Mouse (Mus musculus) kidney, adult 10 weeks (tissue): ENCODE measurements around the gene Trim38. TPM values are rescaled to one million over a fixed set of nuclear protein-coding genes. Genes with fewer than 3 reads are reported as not detected.

Experiments
- polyA plus RNA-seq: library from polyadenylated mRNA; stranded (reverse); fragments of 350-450 nt; fragmentation: Illumina TruSeq; extraction: RNeasy Lipid Tissue Mini Kit (QIAGEN cat#74804); gene quantifications from one replicate; pipeline ENCODE4 v1.2.3, GENCODE M21; 2014; ENCODE audit warnings: low read depth, low replicate concordance

Trim38 gene
- polyA plus RNA-seq, result not detected

DNA sequence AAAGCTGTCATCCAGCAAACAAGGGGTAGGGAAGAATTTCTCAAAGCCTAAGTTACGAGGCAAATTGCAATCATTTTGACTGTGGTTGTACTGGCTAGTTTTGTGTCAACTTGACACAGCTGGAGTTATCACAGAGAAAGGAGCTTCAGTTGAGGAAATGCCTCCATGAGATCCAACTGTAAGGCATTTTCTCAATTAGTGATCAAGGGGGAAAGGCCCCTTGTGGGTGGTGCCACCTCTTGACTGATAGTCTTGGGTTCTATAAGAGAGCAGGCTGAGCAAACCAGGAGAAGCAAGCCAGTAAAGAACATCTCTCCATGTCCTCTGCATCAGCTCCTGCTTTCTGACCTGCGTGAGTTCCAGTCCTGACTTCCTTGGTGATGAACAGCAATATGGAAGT, at the start of gene Trim38:
TSS of gene Trim38 (plus strand) at position 301 of the 400 bp plus-strand sequence.

DNA sequence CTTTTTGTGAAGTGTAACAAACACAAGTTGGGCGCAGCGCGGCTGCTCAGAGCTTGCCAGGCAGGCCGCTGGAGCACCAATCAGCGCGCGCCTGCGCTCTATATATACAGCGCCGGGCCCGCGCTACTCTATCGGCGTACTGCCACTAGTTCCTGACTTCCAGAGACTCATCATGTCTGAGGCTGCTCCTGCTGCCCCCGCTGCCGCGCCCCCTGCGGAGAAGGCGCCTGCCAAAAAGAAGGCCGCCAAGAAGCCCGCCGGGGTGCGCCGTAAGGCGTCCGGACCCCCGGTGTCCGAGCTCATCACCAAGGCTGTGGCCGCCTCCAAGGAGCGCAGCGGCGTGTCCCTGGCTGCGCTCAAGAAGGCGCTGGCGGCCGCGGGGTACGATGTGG, 31.0 kb upstream of the Trim38 start, which contains the start of gene Hist1h1c:
TSS of gene Hist1h1c (plus strand) at position 132 of the 392 bp plus-strand sequence.

DNA sequence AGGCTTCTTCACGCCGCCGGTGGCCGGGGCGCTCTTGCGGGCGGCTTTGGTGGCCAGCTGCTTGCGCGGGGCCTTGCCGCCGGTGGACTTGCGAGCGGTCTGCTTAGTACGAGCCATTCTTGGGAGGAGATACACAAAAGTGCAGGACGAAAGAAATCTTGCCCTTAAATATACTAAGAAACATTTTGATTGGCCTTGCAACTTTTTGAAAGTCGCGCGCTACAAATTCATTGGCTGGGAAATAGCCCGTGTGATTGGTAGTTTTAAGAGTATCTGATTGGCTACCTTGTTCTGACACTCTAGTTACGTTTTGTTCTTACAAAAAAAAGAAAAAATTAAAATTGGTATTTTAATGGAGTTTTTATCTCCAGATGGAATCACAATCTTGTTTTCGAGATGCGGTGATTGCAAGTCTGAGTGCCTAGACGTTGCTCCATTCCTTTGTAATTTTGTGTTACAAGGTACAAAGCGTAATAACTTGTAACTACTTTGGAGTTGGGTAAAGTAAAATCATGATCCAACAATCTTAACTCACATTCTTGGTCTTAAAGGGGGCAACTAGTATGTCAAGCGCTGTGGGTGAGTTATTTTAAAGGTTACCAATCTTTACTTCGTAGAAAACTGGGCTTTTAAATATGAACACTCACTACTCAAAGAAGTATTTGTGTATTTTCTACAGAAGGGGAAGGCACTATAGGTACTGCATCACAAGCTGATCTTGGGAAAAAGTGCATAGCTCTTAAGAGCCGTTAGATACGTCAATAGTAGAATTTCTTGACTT, 24.1 kb upstream of the Trim38 start, which contains the start of gene Hist1h3c:
TSS of gene Hist1h3c (minus strand) at position 222 of the 781 bp plus-strand sequence.

DNA sequence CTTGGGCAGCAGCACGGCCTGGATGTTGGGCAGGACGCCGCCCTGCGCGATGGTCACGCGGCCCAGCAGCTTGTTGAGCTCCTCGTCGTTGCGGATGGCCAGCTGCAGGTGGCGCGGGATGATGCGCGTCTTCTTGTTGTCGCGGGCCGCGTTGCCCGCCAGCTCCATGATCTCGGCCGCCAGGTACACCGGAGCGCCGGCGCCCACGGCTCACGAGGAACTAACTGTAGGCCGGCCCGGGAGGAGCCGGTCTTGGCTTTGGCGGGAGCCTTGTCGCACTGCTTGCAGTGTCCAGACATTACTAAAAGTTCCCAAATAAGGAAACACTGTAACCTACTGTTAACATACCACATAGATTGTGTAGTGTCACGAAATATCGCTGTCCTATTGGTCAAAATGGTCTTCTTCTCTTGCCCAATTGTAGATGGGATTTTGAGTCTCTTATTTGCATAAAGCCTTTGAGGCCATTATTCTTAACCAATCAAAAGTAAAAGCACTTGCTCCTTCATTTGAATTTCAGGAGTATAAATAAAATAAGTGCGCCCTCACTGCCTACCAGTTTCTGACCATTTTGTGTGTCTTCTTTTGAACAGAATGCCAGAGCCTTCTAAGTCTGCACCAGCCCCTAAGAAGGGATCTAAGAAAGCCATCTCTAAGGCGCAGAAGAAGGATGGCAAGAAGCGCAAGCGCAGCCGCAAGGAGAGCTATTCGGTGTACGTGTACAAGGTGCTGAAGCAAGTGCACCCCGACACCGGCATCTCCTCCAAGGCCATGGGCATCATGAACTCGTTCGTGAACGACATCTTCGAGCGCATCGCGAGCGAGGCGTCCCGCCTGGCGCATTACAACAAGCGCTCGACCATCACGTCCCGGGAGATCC, 23.3 kb upstream of the Trim38 start, which contains the start of gene Hist1h2bb:
TSS of gene Hist1h2bb (plus strand) at position 534 of the 880 bp plus-strand sequence.

DNA sequence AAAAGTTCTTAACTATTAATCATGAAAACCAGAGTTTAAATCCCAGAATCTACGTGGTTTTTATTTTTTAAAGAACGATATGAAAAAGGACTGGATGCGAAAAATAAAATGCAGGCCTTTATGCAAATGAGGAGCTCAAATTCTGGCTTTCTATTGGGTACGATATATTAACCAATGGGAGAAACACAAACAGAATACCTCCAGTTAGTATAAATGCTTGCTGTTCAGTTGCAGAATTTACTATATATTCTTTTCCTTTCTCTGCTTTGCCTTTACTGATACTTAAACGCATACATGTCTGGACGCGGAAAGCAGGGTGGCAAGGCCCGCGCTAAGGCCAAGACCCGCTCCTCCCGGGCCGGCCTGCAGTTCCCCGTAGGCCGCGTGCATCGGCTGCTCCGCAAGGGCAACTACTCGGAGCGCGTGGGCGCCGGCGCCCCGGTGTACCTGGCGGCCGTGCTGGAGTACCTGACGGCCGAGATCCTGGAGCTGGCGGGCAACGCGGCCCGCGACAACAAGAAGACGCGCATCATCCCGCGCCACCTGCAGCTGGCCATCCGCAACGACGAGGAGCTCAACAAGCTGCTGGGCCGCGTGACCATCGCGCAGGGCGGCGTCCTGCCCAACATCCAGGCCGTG, 18.8 kb upstream of the Trim38 start, which contains the start of gene Hist1h2ab:
TSS of gene Hist1h2ab (plus strand) at position 288 of the 639 bp plus-strand sequence.

DNA sequence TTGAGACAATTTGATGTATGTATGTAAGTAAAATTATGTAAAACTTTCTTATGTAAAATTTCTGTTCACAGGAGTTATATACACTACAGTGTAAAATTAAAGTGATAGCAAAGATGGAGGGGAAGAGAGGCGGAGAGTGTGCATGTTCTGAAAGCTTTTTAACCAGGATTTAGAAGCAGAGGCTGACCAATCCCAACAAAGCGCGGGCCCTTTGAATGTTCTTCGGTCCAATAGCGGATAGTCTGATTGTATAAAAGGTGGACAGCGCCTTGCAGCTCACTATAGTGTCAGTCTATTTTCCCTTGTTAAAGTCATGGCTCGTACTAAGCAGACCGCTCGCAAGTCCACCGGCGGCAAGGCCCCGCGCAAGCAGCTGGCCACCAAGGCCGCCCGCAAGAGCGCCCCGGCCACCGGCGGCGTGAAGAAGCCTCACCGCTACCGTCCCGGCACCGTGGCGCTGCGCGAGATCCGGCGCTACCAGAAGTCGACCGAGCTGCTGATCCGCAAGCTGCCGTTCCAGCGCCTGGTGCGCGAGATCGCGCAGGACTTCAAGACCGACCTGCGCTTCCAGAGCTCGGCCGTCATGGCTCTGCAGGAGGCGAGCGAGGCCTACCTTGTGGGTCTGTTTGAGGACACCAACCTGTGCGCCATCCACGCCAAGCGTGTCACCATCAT, 17.5 kb upstream of the Trim38 start, which contains the start of gene Hist1h3b:
TSS of gene Hist1h3b (plus strand) at position 201 of the 675 bp plus-strand sequence.

DNA sequence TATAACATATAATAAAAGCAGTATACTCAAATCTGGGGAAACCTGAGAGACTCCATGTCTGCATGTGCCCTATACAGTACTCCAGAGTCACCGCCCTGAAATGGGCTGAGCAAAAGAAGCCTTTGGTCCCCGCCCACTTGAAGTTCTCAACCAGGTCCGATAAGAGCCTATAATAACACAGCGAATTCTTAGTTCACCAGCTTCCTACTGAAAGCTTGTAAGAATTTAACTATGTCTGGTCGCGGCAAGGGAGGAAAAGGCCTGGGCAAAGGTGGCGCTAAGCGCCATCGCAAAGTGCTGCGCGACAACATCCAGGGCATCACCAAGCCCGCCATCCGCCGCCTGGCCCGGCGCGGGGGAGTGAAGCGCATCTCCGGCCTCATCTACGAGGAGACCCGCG, 12.9 kb upstream of the Trim38 start, which contains the start of gene Hist1h4b:
TSS of gene Hist1h4b (plus strand) at position 224 of the 400 bp plus-strand sequence.

DNA sequence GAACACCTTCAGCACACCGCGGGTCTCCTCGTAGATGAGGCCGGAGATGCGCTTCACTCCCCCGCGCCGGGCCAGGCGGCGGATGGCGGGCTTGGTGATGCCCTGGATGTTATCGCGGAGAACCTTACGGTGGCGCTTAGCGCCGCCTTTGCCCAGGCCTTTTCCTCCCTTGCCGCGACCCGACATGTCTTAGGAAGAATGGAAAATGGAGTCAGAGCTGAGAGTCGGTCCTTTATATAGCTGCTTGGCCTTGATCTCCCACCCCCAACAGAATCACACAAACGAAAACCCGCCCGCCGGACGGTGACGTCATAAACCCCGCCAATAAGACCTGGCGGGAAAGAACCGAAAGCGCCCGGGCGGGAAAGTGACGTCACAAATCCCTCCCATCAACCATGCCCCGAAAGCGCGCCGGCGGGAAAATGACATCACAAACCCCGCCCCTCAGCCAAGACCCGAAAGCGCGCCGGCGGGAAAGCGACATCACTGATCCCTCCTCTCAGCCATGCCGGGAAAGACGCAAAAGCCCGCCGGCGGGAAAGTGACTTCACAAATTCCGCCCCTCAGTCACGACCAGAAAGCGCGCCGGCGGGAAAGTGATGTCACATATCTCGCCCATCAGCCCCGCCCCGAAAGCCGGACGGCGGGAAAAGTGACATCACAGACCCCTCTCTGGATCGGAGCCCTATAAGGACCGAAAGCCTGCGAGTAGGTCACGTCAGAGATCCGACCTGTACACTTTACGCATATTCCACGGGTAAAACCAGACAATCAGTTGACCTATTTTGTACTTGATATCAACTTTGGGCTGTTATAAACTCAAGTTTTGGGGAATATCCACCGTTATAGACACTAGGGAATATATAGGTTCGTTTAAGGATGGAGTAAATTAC, 8.5 kb upstream of the Trim38 start, which contains the start of gene Hist1h4a:
TSS of gene Hist1h4a (minus strand) at position 259 of the 893 bp plus-strand sequence.

DNA sequence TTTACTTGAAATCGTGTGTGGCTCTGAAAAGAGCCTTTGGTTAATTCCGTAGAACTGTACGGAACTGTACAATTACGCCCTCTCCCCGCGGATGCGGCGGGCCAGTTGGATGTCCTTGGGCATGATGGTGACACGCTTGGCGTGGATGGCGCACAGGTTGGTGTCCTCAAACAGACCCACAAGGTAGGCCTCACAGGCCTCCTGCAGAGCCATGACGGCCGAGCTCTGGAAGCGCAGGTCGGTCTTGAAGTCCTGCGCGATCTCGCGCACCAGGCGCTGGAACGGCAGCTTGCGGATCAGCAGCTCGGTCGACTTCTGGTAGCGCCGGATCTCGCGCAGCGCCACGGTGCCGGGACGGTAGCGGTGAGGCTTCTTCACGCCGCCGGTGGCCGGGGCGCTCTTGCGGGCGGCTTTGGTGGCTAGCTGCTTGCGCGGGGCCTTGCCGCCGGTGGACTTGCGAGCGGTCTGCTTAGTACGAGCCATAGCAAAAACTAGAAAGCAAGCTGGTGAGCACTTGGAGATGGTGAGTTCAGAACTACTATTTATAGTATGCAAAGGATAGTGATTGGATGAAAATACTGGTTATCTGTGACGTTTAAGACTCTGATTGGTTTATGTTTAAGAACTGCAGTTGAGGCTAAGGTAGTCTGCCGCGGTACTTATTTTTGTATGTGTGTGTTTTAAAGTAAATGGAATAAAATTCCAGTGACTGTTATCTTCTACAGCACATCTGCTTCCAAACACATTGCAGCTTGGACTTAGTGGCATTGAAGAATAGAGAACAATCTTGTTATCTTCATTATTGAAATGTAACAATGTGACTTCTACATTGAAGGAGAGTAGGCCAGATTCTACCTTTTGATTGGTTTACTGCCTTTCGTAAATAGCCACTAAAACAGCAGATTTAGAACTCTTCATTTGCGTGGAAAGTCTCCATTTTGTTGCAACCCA, 7.6 kb upstream of the Trim38 start, which contains the start of gene Hist1h3a:
TSS of gene Hist1h3a (minus strand) at position 516 of the 951 bp plus-strand sequence.

DNA sequence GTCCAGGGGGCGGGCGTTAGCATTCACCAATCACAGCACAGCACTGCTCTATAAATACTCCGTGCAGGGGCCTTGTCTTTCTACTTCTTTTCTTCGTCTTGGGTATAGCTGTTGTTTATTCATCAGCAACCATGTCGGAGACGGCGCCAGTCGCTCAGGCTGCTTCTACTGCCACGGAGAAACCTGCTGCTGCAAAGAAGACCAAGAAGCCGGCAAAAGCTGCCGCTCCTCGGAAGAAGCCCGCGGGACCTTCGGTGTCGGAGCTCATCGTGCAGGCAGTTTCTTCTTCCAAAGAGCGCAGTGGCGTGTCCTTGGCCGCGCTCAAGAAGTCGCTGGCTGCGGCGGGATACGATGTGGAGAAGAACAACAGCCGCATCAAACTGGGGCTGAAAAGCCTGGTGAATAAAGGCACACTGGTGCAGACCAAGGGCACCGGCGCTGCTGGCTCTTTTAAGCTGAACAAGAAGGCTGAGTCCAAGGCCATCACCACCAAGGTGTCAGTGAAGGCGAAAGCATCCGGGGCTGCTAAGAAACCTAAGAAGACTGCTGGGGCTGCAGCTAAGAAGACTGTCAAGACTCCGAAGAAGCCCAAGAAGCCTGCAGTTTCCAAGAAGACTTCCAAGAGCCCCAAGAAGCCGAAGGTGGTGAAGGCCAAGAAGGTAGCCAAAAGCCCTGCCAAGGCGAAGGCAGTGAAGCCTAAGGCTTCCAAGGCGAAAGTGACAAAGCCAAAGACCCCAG, 6.0 kb upstream of the Trim38 start, which contains the start of gene Hist1h1a:
TSS of gene Hist1h1a (plus strand) at position 81 of the 738 bp plus-strand sequence.

DNA sequence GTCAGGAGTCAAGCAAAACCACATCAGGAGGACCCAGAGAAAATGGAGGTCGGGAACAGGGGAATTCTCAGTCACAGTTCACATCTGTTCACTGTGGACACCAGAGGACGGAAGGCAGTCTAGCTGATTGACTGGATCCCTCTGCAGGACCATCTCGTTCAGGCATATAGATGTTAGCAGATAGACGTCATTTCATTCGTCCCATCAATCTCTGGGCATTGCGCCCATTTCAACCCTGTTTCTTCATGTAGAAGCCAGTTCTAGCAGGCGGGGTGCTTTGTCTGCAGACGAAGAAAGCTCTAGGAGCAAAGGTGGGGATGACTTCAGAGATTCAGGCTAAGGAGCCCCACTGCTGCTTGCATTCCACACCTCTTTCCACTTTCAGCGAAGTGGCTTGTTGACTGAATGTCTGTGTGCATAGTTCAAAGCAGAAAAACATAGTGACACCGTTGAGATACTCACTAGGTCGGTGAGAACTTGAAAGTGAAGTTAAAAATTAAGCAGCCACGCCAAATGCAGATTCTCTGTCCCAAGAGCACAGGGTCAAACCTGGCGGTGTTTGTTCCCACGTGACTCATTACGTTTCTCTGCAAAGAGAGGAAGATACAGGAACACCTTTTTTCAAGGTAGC, 36.8 kb downstream of the Trim38 start, which contains the start of gene Slc17a2:
TSS of gene Slc17a2 (plus strand) at position 572 of the 631 bp plus-strand sequence.

DNA sequence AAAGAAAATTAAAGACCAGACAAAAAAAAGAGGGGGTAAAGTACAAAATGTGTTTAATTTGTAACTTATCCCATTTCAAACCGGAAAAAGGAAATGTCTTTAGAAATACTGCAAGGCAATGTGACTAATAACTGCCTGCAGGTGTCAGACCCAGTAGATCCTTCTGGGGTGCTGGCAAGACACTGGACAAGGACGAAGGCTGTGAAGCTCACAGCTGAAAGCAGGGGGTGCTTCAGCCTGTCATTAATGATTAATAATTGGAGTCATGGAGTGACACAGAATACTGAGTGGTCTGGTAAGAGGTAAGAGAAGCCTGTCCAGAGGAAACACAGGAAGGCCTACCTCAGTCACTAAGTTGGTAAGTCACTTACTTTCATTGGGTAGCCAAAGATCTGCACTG, 69.6 kb downstream of the Trim38 start, which contains the start of gene Slc17a3:
TSS of gene Slc17a3 (plus strand) at position 127 of the 400 bp plus-strand sequence.

Other genes starting within 250 kb of the Trim38 start
- not detected for gene Hist1h4h, start 238.9 kb upstream of the Trim38 start, polyA plus RNA-seq
- gene Hist1h2af, start 236.0 kb upstream of the Trim38 start, polyA plus RNA-seq, result not detected
- not detected for gene Hist1h3g, start 234.5 kb upstream of the Trim38 start, polyA plus RNA-seq
- gene Hist1h2bh, start 226.5 kb upstream of the Trim38 start, polyA plus RNA-seq, result 1.2 TPM
- not detected for gene Hist1h3f, start 225.9 kb upstream of the Trim38 start, polyA plus RNA-seq
- gene Hist1h4f, start 218.3 kb upstream of the Trim38 start, polyA plus RNA-seq, result not detected
- 3.8 TPM for gene Hist1h1d, start 216.7 kb upstream of the Trim38 start, polyA plus RNA-seq
- not detected for gene Hist1h3e, start 207.5 kb upstream of the Trim38 start, polyA plus RNA-seq
- gene Hist1h2ae, start 198.7 kb upstream of the Trim38 start, polyA plus RNA-seq, result not detected
- not detected for gene Hist1h2bg, start 198.5 kb upstream of the Trim38 start, polyA plus RNA-seq
- not detected for gene Hist1h2bf, start 195.7 kb upstream of the Trim38 start, polyA plus RNA-seq
- not detected for gene Hist1h2ad, start 195.5 kb upstream of the Trim38 start, polyA plus RNA-seq
- gene Hist1h3d, start 194.2 kb upstream of the Trim38 start, polyA plus RNA-seq, result 0.49 TPM
- gene Hist1h4d, start 188.3 kb upstream of the Trim38 start, polyA plus RNA-seq, result 0.40 TPM
- gene Hist1h2be, start 148.8 kb upstream of the Trim38 start, polyA plus RNA-seq, result 17.8 TPM
- gene Hist1h1e, start 147.4 kb upstream of the Trim38 start, polyA plus RNA-seq, result 7.7 TPM
- 3.4 TPM for gene Hist1h2ac, start 86.0 kb upstream of the Trim38 start, polyA plus RNA-seq
- 366 TPM for gene Hist1h2bc, start 85.7 kb upstream of the Trim38 start, polyA plus RNA-seq
- not detected for gene Hist1h1t, start 74.1 kb upstream of the Trim38 start, polyA plus RNA-seq
- gene Hist1h4c, start 71.5 kb upstream of the Trim38 start, polyA plus RNA-seq, result 6.6 TPM
- gene Hfe, start 59.1 kb upstream of the Trim38 start, polyA plus RNA-seq, result 29.7 TPM
- gene Hist1h1c, start 31.1 kb upstream of the Trim38 start, polyA plus RNA-seq, result 67.6 TPM
- not detected for gene Hist1h3c, start 24.3 kb upstream of the Trim38 start, polyA plus RNA-seq
- not detected for gene Hist1h2bb, start 23.2 kb upstream of the Trim38 start, polyA plus RNA-seq
- not detected for gene Hist1h2ab, start 18.8 kb upstream of the Trim38 start, polyA plus RNA-seq
- gene Hist1h3b, start 17.6 kb upstream of the Trim38 start, polyA plus RNA-seq, result not detected
- gene Hist1h4b, start 12.9 kb upstream of the Trim38 start, polyA plus RNA-seq, result not detected
- not detected for gene Hist1h4a, start 8.7 kb upstream of the Trim38 start, polyA plus RNA-seq
- gene Hist1h3a, start 7.5 kb upstream of the Trim38 start, polyA plus RNA-seq, result not detected
- not detected for gene Hist1h1a, start 6.2 kb upstream of the Trim38 start, polyA plus RNA-seq
- gene Slc17a2, start 37.1 kb downstream of the Trim38 start, polyA plus RNA-seq, result 23.4 TPM
- gene Slc17a3, start 69.5 kb downstream of the Trim38 start, polyA plus RNA-seq, result 577 TPM
- 1,038 TPM for gene Slc17a1, start 97.8 kb downstream of the Trim38 start, polyA plus RNA-seq
- gene Slc17a4, start 145.1 kb downstream of the Trim38 start, polyA plus RNA-seq, result 3.4 TPM
- gene Hist1h2ba, start 164.2 kb downstream of the Trim38 start, polyA plus RNA-seq, result not detected
- gene Hist1h2aa, start 164.5 kb downstream of the Trim38 start, polyA plus RNA-seq, result not detected
- not detected for gene Scgn, start 221.3 kb downstream of the Trim38 start, polyA plus RNA-seq